Mouse (Mus musculus) hindbrain, postnatal 0 days (tissue): ENCODE measurements around the gene Clec4n. TPM values are rescaled to one million over a fixed set of nuclear protein-coding genes. Genes with fewer than 3 reads are reported as not detected.
A peak's percentile ranks its signal among the peaks of the same experiment; 100 is the strongest.

ENCODE experiments used
- ATAC-seq: fragments of 200-750 bp; cut with Nextera tagmentation; 2 replicates; pipeline ENCODE4 v1.8.0; 2017; ENCODE audit warnings: mild to moderate bottlenecking, moderate TSS enrichment, moderate library complexity
- DNase-seq: peaks from one replicate; pipeline ENCODE4 v3.0.0-alpha.2; 2015; ENCODE audit warnings: low spot score
- H3K27ac ChIP-seq: fragments of 300-500 bp; sonication (generic); 2 replicates; pipeline ENCODE4 v1.5.1; 2014; ENCODE audit warnings: mild to moderate bottlenecking
- H3K27me3 ChIP-seq: fragments of 300-500 bp; sonication (generic); 2 replicates; pipeline ENCODE4 v1.6.1; 2014; ENCODE audit warnings: low read length, mixed read lengths; ENCODE audit not compliant: insufficient read depth
- H3K36me3 ChIP-seq: fragments of 300-500 bp; sonication (generic); 2 replicates; pipeline ENCODE4 v1.6.1; 2014; ENCODE audit warnings: low read length, mixed read lengths; ENCODE audit not compliant: insufficient read depth
- H3K4me1 ChIP-seq: fragments of 300-500 bp; sonication (generic); 2 replicates; pipeline ENCODE4 v1.6.1; 2014; ENCODE audit warnings: antibody characterized with exemption, low read length, mixed read lengths; ENCODE audit not compliant: insufficient read depth
- H3K4me2 ChIP-seq: fragments of 300-500 bp; sonication (generic); 2 replicates; pipeline ENCODE4 v1.6.1; 2014; ENCODE audit warnings: low read depth, mild to moderate bottlenecking, low read length, moderate library complexity, mixed read lengths
- H3K4me3 ChIP-seq: fragments of 300-500 bp; sonication (generic); 2 replicates; pipeline ENCODE4 v1.5.1; 2014; ENCODE audit warnings: low read length
- H3K9ac ChIP-seq: fragments of 300-500 bp; sonication (generic); replicated peaks from 2 replicates; pipeline ENCODE4 v1.6.1; 2014; ENCODE audit warnings: mild to moderate bottlenecking, low read length, moderate library complexity, mixed read lengths
- H3K9me3 ChIP-seq: fragments of 300-500 bp; sonication (generic); 2 replicates; pipeline ENCODE4 v1.6.1; 2016; ENCODE audit warnings: low read length, mixed read lengths
- CTCF ChIP-seq: IDR thresholded peaks from 2 replicates; pipeline ENCODE4 v1.5.1; 2016; ENCODE audit warnings: antibody characterized with exemption, control low read depth, low read depth
- WGBS: fragments of 180-500 bp; shearing (Covaris S2); extraction: QIAGEN DNeasy Blood & Tissue Kit; methylation state at CpG from one replicate; pipeline ENCODE4 v1.1.7; 2014; 5-methylcytosine and 5-hydroxymethylcytosine counted together
- polyA plus RNA-seq: library from polyadenylated mRNA; unstranded; fragments of >200 nt; fragmentation: Nextera tagmentation; extraction: Ambion mirVana; gene quantifications from 2 replicates; pipeline ENCODE4 v1.2.1, GENCODE M21; 2015
- total RNA-seq: library from RNA; depleted of rRNA; stranded (reverse); fragments of >200 nt; gene quantifications from 2 replicates; pipeline ENCODE4 v1.2.3, GENCODE M21; 2014

The Clec4n gene
- total and polyA plus RNA-seq, 2 experiments from 2014 or later = 1.7 to 8.7 TPM

DNA sequence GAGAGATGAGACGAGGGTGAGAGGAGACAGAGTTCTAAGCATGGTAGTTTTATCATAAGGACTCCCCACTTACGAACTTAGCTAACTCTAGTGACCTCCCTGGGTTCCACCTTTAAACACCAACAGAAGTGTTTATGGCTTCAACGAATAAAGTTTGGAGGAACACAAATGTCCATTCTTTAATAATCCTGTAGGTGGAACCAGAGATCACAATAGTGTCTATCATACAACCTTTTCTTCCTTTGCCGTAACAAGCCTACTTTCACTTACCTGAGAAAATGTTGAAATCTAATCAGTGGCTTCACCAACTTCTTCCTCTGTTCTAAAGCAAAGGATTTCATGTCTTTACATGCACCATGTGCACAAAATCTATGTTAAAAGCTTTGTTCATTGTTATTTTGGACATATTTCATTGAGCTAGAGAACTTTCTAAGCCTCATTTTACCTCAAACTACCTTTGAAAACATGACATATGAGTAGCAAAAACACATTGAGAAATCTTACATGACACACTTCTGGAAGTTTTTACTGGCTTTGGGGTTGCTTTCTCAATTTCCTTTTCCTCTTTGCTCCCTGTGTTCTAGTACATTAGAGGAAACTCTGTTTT, 32.0 kb downstream of the Clec4n start, which contains the start of gene Clec4d:
Gene Clec4d (plus strand): TSS at position 557 of the 607 bp plus-strand sequence.
- TF ChIP-seq CTCF = peak; percentile 49
- Histone ChIP-seq H3K9me3 (no peaks in the 10 kb centered on the region), H3K4me3 (no peak within 1 kb of the TSS), H3K27ac (no peak within 1 kb of the TSS), H3K36me3 (no peaks in the 10 kb centered on the region), H3K4me1 (no peaks in the 10 kb centered on the region), H3K9ac (no peak within 1 kb of the TSS), H3K4me2 (no peak within 1 kb of the TSS), H3K27me3 (no peaks in the 10 kb centered on the region)
- whole genome bisulfite sequencing = 75% methylated on average over 4 of the region's 4 CpGs
- ATAC-seq (no peak), DNase-seq (peak; percentile 4)

DNA sequence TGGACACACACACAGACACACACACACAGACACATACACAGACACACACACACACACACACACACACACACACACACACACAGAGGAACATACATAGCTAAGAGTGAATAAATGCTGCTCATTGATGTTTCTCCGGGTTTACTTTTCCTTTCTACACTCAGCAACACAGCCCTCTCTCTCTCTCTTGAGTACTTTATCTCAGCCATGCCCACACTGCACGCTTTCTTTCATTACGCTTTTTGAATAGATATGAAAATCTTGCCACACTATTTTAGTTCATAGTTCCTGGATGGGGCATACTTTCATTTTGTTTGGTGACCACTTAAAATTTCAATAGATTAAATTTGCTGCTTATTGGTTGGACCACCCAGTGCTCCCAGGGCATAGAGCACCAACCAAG, 34.6 kb downstream of the Clec4n start:
- Histone ChIP-seq H3K36me3 (no peaks in the 10 kb centered on the region), H3K27ac (no peak overlapping the region), H3K4me3 (no peak overlapping the region), H3K4me1 (no peaks in the 10 kb centered on the region), H3K9ac (no peak overlapping the region), H3K9me3 (no peaks in the 10 kb centered on the region), H3K4me2 (no peak overlapping the region), H3K27me3 (no peaks in the 10 kb centered on the region)
- ATAC-seq (no peak), DNase-seq (no peak)
- TF ChIP-seq CTCF = no peak
- WGBS = 88% methylated on average over 3 of the region's 3 CpGs

DNA sequence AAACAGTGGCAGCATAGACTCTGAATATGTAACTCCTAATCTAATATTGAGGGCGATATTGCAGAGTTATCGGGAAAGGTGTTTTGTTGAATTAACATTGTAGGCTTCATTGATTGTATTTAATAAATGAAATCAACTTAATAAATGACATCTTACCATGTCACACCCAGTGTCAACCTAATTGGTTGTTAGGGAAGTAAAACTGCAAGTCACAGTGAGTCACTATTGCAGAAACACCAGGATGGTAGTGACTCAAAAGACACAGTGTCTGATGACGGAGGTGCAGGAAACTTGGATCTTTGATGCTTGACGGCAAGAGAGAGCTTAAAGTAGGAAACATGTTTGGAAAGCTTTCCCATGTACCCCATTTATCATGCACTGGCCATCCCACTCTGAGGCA, 36.2 kb downstream of the Clec4n start:
- no peak for DNase-seq
- ATAC-seq = no peak
- TF ChIP-seq CTCF = no peak
- no peaks in the 10 kb centered on the region for H3K4me1 ChIP-seq
- H3K36me3 ChIP-seq = no peaks in the 10 kb centered on the region
- no peak overlapping the region for H3K27ac ChIP-seq
- no peak overlapping the region for H3K4me3 ChIP-seq
- no peaks in the 10 kb centered on the region for H3K27me3 ChIP-seq
- no peak overlapping the region for H3K4me2 ChIP-seq
- 89% methylated on average over 4 of the region's 4 CpGs for WGBS
- H3K9me3 ChIP-seq = no peaks in the 10 kb centered on the region
- H3K9ac ChIP-seq = no peak overlapping the region

DNA sequence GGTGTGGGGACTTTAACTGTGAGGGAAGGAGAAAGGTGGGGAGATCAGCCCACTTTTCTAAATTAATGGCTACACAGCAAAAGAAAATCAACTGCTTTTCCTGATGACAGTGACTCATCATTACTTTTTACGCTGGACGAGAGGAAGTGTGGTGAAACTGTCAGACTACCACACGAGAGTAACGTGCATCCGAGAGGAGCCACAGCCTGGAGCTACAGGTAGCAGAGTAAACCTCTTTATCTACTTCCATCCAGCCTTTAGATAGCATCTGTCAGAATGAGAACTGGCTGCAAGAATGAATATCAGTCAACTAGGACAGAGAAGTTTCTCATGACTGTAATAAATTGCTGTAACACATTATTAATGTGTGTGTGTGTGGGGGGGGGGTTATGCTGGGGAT, 37.3 kb downstream of the Clec4n start:
- no peak overlapping the region for H3K27ac ChIP-seq
- DNase-seq (no peak), ATAC-seq (no peak)
- H3K4me2 ChIP-seq = no peak overlapping the region
- H3K36me3 ChIP-seq = no peaks in the 10 kb centered on the region
- H3K4me1 ChIP-seq = no peaks in the 10 kb centered on the region
- WGBS = 84% methylated on average over 5 of the region's 5 CpGs
- no peak for TF ChIP-seq CTCF
- H3K4me3 ChIP-seq = no peak overlapping the region
- H3K9ac ChIP-seq = no peak overlapping the region
- H3K9me3 ChIP-seq = no peaks in the 10 kb centered on the region
- H3K27me3 ChIP-seq = no peaks in the 10 kb centered on the region

DNA sequence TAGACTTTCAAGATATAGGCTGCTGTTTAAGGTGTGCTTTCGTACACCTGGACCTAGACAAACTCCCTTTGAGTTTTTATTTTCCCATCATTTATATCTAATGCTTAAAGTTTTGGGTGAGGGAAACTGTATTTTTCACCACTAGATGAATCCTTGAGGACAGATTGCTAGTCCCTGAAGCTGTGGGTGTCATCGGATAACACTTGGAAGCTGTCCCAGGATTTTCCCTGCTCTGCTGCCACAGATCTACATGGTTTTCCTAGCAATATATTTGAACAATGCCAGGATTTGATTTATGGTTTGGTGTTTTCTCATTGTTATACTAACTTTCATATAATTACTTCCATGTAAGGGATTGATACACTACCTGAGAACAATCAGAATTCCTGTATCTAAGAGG, 49.8 kb downstream of the Clec4n start:
- no peak overlapping the region for H3K9ac ChIP-seq
- 84% methylated on average over 2 of the region's 2 CpGs for WGBS
- H3K4me2 ChIP-seq = no peak overlapping the region
- no peak overlapping the region for H3K27ac ChIP-seq
- no peaks in the 10 kb centered on the region for H3K27me3 ChIP-seq
- DNase-seq (no peak), ATAC-seq (no peak)
- no peaks in the 10 kb centered on the region for H3K36me3 ChIP-seq
- H3K9me3 ChIP-seq = no peaks in the 10 kb centered on the region
- TF ChIP-seq CTCF = no peak
- no peaks in the 10 kb centered on the region for H3K4me1 ChIP-seq
- no peak overlapping the region for H3K4me3 ChIP-seq

DNA sequence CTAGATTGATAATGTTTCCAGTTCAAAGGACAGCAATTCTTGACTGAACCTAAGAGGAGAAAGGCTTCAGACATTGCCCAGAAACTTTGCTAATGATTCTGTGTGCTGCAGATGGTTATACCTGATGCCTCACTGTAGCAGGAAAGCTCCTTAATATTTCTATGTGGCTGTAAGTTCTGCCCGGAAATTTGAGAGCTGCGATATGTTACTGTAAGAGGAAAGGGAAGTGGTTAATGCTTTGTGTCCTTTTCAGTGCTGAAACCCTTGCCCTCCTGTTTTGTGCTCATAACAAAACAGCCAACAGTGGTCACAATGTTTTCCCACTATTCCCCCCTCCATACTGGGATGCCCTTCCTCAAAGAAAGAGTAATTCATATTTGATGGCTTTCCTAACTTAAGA, 56.7 kb downstream of the Clec4n start:
- no peak overlapping the region for H3K4me2 ChIP-seq
- 93% methylated on average over 2 of the region's 2 CpGs for WGBS
- H3K27me3 ChIP-seq = no peaks in the 10 kb centered on the region
- no peak for TF ChIP-seq CTCF
- H3K9ac ChIP-seq = no peak overlapping the region
- no peak overlapping the region for H3K4me3 ChIP-seq
- H3K27ac ChIP-seq = no peak overlapping the region
- ATAC-seq (no peak), DNase-seq (no peak)
- H3K4me1 ChIP-seq = no peaks in the 10 kb centered on the region
- H3K9me3 ChIP-seq = no peaks in the 10 kb centered on the region
- no peaks in the 10 kb centered on the region for H3K36me3 ChIP-seq

DNA sequence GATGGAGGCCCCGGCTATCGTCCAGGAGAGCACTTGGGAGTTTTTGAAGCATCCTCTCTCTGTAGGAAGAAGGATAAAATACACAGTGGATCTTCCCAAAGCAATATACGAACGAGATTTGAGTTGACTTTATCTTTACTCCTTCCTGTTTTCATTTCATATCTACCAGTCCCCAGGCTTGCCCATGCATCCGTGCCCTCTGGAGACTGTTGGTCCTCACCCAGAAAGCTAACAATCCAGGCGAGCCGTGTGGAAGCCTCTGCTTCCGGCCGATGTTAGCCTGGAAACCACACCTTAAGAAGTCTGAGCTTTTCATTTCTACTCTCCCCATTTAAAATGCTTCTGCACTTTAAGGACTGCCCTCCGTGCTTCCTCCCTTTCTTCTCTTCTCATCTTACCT, 59.3 kb downstream of the Clec4n start:
- no peak overlapping the region for H3K9ac ChIP-seq
- no peak for DNase-seq
- H3K4me3 ChIP-seq = no peak overlapping the region
- ATAC-seq = no peak
- H3K4me1 ChIP-seq = no peaks in the 10 kb centered on the region
- H3K4me2 ChIP-seq = no peak overlapping the region
- TF ChIP-seq CTCF = no peak
- no peaks in the 10 kb centered on the region for H3K9me3 ChIP-seq
- no peak overlapping the region for H3K27ac ChIP-seq
- WGBS = 86% methylated on average over 10 of the region's 10 CpGs
- H3K36me3 ChIP-seq = no peaks in the 10 kb centered on the region
- H3K27me3 ChIP-seq = no peaks in the 10 kb centered on the region
